Mouse (Mus musculus) hindbrain, embryonic 11.5 days (tissue): Measurements from ENCODE around the gene Kctd14. TPM values are rescaled to one million over a fixed set of nuclear protein-coding genes. Genes with fewer than 3 reads are reported as not detected.
"Not testable (repeated sequence)": the region's sequence is repeated elsewhere in the genome, so short reads cannot be mapped to it uniquely, and the experiment has no call there.

Experiments
- ATAC-seq: fragments of 200-750 bp; cut with Nextera tagmentation; 2 replicates; pipeline ENCODE4 v1.8.0; 2017; ENCODE audit warnings: mild to moderate bottlenecking, moderate TSS enrichment, moderate library complexity; ENCODE audit not compliant: low FRiP score
- DNase-seq: peaks from one replicate; pipeline ENCODE4 v3.0.0-alpha.2; 2015; ENCODE audit warnings: low spot score
- H3K27ac ChIP-seq: fragments of 300-500 bp; sonication (generic); 2 replicates; pipeline ENCODE4 v1.5.1; 2014; ENCODE audit warnings: mild to moderate bottlenecking, low read depth, low read length
- H3K27me3 ChIP-seq: fragments of 300-500 bp; sonication (generic); 2 replicates; pipeline ENCODE4 v1.6.1; 2014; ENCODE audit warnings: mild to moderate bottlenecking, low read length, moderate library complexity, mixed read lengths; ENCODE audit not compliant: control insufficient read depth, insufficient read depth
- H3K36me3 ChIP-seq: fragments of 300-500 bp; sonication (generic); 2 replicates; pipeline ENCODE4 v1.6.1; 2014; ENCODE audit warnings: mild to moderate bottlenecking, low read length, moderate library complexity, mixed read lengths; ENCODE audit not compliant: control insufficient read depth, insufficient read depth
- H3K4me1 ChIP-seq: fragments of 300-500 bp; sonication (generic); replicated peaks from 2 replicates; pipeline ENCODE4 v1.6.1; 2014; ENCODE audit warnings: low read length, mixed read lengths; ENCODE audit not compliant: control insufficient read depth, insufficient read depth
- H3K4me2 ChIP-seq: fragments of 300-500 bp; sonication (generic); replicated peaks from 2 replicates; pipeline ENCODE4 v1.6.1; 2014; ENCODE audit warnings: mild to moderate bottlenecking, low read depth, low read length
- H3K4me3 ChIP-seq: fragments of 300-500 bp; sonication (generic); 2 replicates; pipeline ENCODE4 v1.5.1; 2014; ENCODE audit warnings: low read depth, low read length
- H3K9ac ChIP-seq: fragments of 300-500 bp; sonication (generic); 2 replicates; pipeline ENCODE4 v1.6.1; 2014; ENCODE audit warnings: low read depth, low read length
- H3K9me3 ChIP-seq: fragments of 300-500 bp; sonication (generic); 2 replicates; pipeline ENCODE4 v1.6.1; 2016; ENCODE audit warnings: low read length; ENCODE audit not compliant: control insufficient read depth
- WGBS: fragments of 180-500 bp; shearing (Covaris S2); extraction: QIAGEN DNeasy Blood & Tissue Kit; methylation state at CpG from one replicate; pipeline ENCODE4 v1.1.7; 2014; 5-methylcytosine and 5-hydroxymethylcytosine counted together
- polyA plus RNA-seq: library from polyadenylated mRNA; unstranded; fragments of >200 nt; fragmentation: Nextera tagmentation; extraction: Ambion mirVana; gene quantifications from 2 replicates; pipeline ENCODE4 v1.2.1, GENCODE M21; 2014

The Kctd14 gene
- 0.46 and 0.85 TPM in 2 replicates for polyA plus RNA-seq

- not testable (repeated sequence) for H3K4me1 ChIP-seq, H3K27me3 ChIP-seq, H3K9me3 ChIP-seq, H3K36me3 ChIP-seq, H3K4me3 ChIP-seq, H3K4me2 ChIP-seq, DNase-seq, ATAC-seq, H3K27ac ChIP-seq, H3K9ac ChIP-seq
- WGBS: 88% methylated on average over 2 of the region's 2 CpGs
Observed at GRCm38 (mm10) chr7:97451023-97451422, at the start of gene Kctd14. Gene Kctd14, plus strand, starts transcription at chr7:97451323.

- 94% methylated on average over 10 of the region's 10 CpGs for WGBS
- Histone ChIP-seq H3K4me2 (no peak overlapping the region), H3K27ac (no peak overlapping the region), H3K4me3 (no peak overlapping the region), H3K9me3 (no peaks in the 10 kb centered on the region), H3K27me3 (no peaks in the 10 kb centered on the region), H3K9ac (no peak overlapping the region), H3K36me3 (no peaks in the 10 kb centered on the region), H3K4me1 (no peaks in the 10 kb centered on the region)
- ATAC-seq: no peak
- no peak for DNase-seq
Observed at GRCm38 (mm10) chr7:97407145-97407544, 44.0 kb upstream of the Kctd14 start.

GRCm38 (mm10) chr7:97411106-97411505, 40.0 kb upstream of the Kctd14 start:
- H3K4me3 ChIP-seq: no peak overlapping the region
- WGBS: 98% methylated on average over 2 of the region's 2 CpGs
- no peaks in the 10 kb centered on the region for H3K27me3 ChIP-seq
- ATAC-seq: no peak
- no peak overlapping the region for H3K27ac ChIP-seq
- H3K9ac ChIP-seq: no peak overlapping the region
- H3K36me3 ChIP-seq: no peaks in the 10 kb centered on the region
- DNase-seq: no peak
- H3K4me2 ChIP-seq: no peak overlapping the region
- no peaks in the 10 kb centered on the region for H3K4me1 ChIP-seq
- H3K9me3 ChIP-seq: no peaks in the 10 kb centered on the region

- H3K27ac ChIP-seq: no peak overlapping the region
- H3K9me3 ChIP-seq: no peaks in the 10 kb centered on the region
- no peak overlapping the region for H3K9ac ChIP-seq
- H3K4me2 ChIP-seq: no peak overlapping the region
- H3K27me3 ChIP-seq: no peaks in the 10 kb centered on the region
- H3K4me1 ChIP-seq: no peaks in the 10 kb centered on the region
- no peak overlapping the region for H3K4me3 ChIP-seq
- no peaks in the 10 kb centered on the region for H3K36me3 ChIP-seq
- ATAC-seq (no peak), DNase-seq (no peak)
- 82% methylated on average over 3 of the region's 3 CpGs for WGBS
Observed at GRCm38 (mm10) chr7:97411575-97411974, 39.5 kb upstream of the Kctd14 start.

- Histone ChIP-seq H3K4me3 (no peak overlapping the region), H3K27me3 (no peaks in the 10 kb centered on the region), H3K27ac (no peak overlapping the region), H3K9me3 (no peaks in the 10 kb centered on the region), H3K4me1 (no peaks in the 10 kb centered on the region), H3K36me3 (no peaks in the 10 kb centered on the region), H3K4me2 (no peak overlapping the region), H3K9ac (no peak overlapping the region)
- DNase-seq (no peak), ATAC-seq (no peak)
- 89% methylated on average over 1 of the region's 1 CpGs for WGBS
Observed at GRCm38 (mm10) chr7:97413981-97414380, 37.1 kb upstream of the Kctd14 start.

- Histone ChIP-seq H3K4me2 (no peak overlapping the region), H3K9me3 (no peaks in the 10 kb centered on the region), H3K9ac (no peak overlapping the region), H3K36me3 (no peaks in the 10 kb centered on the region), H3K27ac (no peak overlapping the region), H3K27me3 (no peaks in the 10 kb centered on the region), H3K4me3 (no peak overlapping the region), H3K4me1 (no peaks in the 10 kb centered on the region)
- ATAC-seq (no peak), DNase-seq (no peak)
- 95% methylated on average over 1 of the region's 1 CpGs for WGBS
Observed at GRCm38 (mm10) chr7:97414426-97414825, 36.7 kb upstream of the Kctd14 start.

GRCm38 (mm10) chr7:97414915-97415687, 36.0 kb upstream of the Kctd14 start:
- Histone ChIP-seq H3K36me3 (no peaks in the 10 kb centered on the region), H3K4me3 (no peak overlapping the region), H3K4me2 (no peak overlapping the region), H3K27ac (no peak overlapping the region), H3K9ac (no peak overlapping the region), H3K9me3 (no peaks in the 10 kb centered on the region), H3K27me3 (no peaks in the 10 kb centered on the region), H3K4me1 (no peaks in the 10 kb centered on the region)
- WGBS: 74% methylated on average over 9 of the region's 9 CpGs
- DNase-seq (no peak), ATAC-seq (no peak)

GRCm38 (mm10) chr7:97416473-97416872, 34.6 kb upstream of the Kctd14 start:
- 87% methylated on average over 4 of the region's 4 CpGs for WGBS
- Histone ChIP-seq H3K4me2 (no peak overlapping the region), H3K9ac (no peak overlapping the region), H3K4me3 (no peak overlapping the region), H3K36me3 (no peaks in the 10 kb centered on the region), H3K4me1 (no peaks in the 10 kb centered on the region), H3K9me3 (no peaks in the 10 kb centered on the region), H3K27me3 (no peaks in the 10 kb centered on the region), H3K27ac (no peak overlapping the region)
- no peak for ATAC-seq
- DNase-seq: no peak
